Mouse (Mus musculus) lung, postnatal 0 days (tissue): ENCODE data around the gene Epb41. TPM values are rescaled to one million over a fixed set of nuclear protein-coding genes. Genes with fewer than 3 reads are reported as not detected.

ENCODE experiments used
- ATAC-seq: fragments of 200-750 bp; cut with Nextera tagmentation; 2 replicates; pipeline ENCODE4 v1.8.0; 2017; ENCODE audit warnings: moderate library complexity
- DNase-seq: peaks from one replicate; pipeline ENCODE4 v3.0.0-alpha.2; 2016; ENCODE audit warnings: low spot score
- H3K27ac ChIP-seq: fragments of 300-500 bp; sonication (generic); 2 replicates; pipeline ENCODE4 v1.5.1; 2014; ENCODE audit warnings: antibody characterized with exemption, mild to moderate bottlenecking, low read length, mixed read lengths
- H3K27me3 ChIP-seq: fragments of 300-500 bp; sonication (generic); replicated peaks from 2 replicates; pipeline ENCODE4 v1.6.1; 2014; ENCODE audit warnings: low read length, mixed read lengths; ENCODE audit not compliant: insufficient read depth
- H3K36me3 ChIP-seq: fragments of 300-500 bp; sonication (generic); 2 replicates; pipeline ENCODE4 v1.6.1; 2014; ENCODE audit warnings: low read length, mixed read lengths; ENCODE audit not compliant: insufficient read depth
- H3K4me1 ChIP-seq: fragments of 300-500 bp; sonication (generic); 2 replicates; pipeline ENCODE4 v1.6.1; 2014; ENCODE audit warnings: antibody characterized with exemption, low read depth, low read length, mixed read lengths; ENCODE audit not compliant: insufficient read depth
- H3K4me2 ChIP-seq: fragments of 300-500 bp; sonication (generic); replicated peaks from 2 replicates; pipeline ENCODE4 v1.6.1; 2014; ENCODE audit warnings: low read depth, mild to moderate bottlenecking, low read length, moderate library complexity, mixed read lengths
- H3K4me3 ChIP-seq: fragments of 300-500 bp; sonication (generic); 2 replicates; pipeline ENCODE4 v1.5.1; 2014; ENCODE audit warnings: low read depth, low read length
- H3K9ac ChIP-seq: fragments of 300-500 bp; sonication (generic); replicated peaks from 2 replicates; pipeline ENCODE4 v1.6.1; 2014; ENCODE audit warnings: low read depth, mild to moderate bottlenecking
- H3K9me3 ChIP-seq: fragments of 300-500 bp; sonication (generic); 2 replicates; pipeline ENCODE4 v1.6.1; 2016; ENCODE audit warnings: low read length, mixed read lengths
- CTCF ChIP-seq: IDR thresholded peaks from 2 replicates; pipeline ENCODE4 v1.5.1; 2016; ENCODE audit warnings: antibody characterized with exemption, mild to moderate bottlenecking
- EP300 ChIP-seq: IDR thresholded peaks from 2 replicates; pipeline ENCODE4 v1.6.1; 2016; ENCODE audit warnings: antibody characterized with exemption, mild to moderate bottlenecking, control low read depth
- WGBS: fragments of 180-500 bp; shearing (Covaris S2); extraction: QIAGEN DNeasy Blood & Tissue Kit; methylation state at CpG from one replicate; pipeline ENCODE4 v1.1.7; 2014; 5-methylcytosine and 5-hydroxymethylcytosine counted together
- polyA plus RNA-seq: library from polyadenylated mRNA; unstranded; fragments of >200 nt; fragmentation: Nextera tagmentation; extraction: Ambion mirVana; gene quantifications from 2 replicates; pipeline ENCODE4 v1.2.1, GENCODE M21; 2015

Gene Epb41
- polyA plus RNA-seq, 1 experiment from 2014 or later: 29.9 TPM

- Histone ChIP-seq H3K27me3 (peaks cover 16% of the 10 kb centered on the region), H3K27ac (no peak overlapping the region), H3K9ac (no peak overlapping the region), H3K9me3 (no peaks in the 10 kb centered on the region), H3K36me3 (no peaks in the 10 kb centered on the region), H3K4me2 (no peak overlapping the region; the same call in 1 of the 2 replicates), H3K4me3 (no peak overlapping the region), H3K4me1 (peaks cover 14% of the 10 kb centered on the region)
- TF ChIP-seq CTCF (no peak), EP300 (no peak)
- ATAC-seq: no peak
- peak; percentile 9 for DNase-seq
- 7% methylated on average over 31 of the region's 31 CpGs for WGBS
These were observed 160.1 kb downstream of the Epb41 start for GRCm38 (mm10) chr4:131914891-131915469.

GRCm38 (mm10) chr4:131914046-131914643, 161.0 kb downstream of the Epb41 start:
- no peaks in the 10 kb centered on the region for H3K9me3 ChIP-seq
- no peak overlapping the region for H3K4me3 ChIP-seq
- H3K27ac ChIP-seq: no peak overlapping the region
- peaks cover 14% of the 10 kb centered on the region for H3K27me3 ChIP-seq
- DNase-seq (no peak), ATAC-seq (no peak)
- H3K9ac ChIP-seq: no peak overlapping the region
- TF ChIP-seq CTCF: no peak
- TF ChIP-seq EP300: no peak
- H3K4me2 ChIP-seq: no peak overlapping the region
- 20% methylated on average over 9 of the region's 9 CpGs for WGBS
- no peaks in the 10 kb centered on the region for H3K36me3 ChIP-seq
- peaks cover 15% of the 10 kb centered on the region for H3K4me1 ChIP-seq

- Histone ChIP-seq H3K4me2 (no peak overlapping the region), H3K9ac (no peak overlapping the region), H3K4me3 (no peak overlapping the region), H3K4me1 (peaks cover 15% of the 10 kb centered on the region), H3K9me3 (no peaks in the 10 kb centered on the region), H3K27me3 (peaks cover 14% of the 10 kb centered on the region), H3K36me3 (no peaks in the 10 kb centered on the region), H3K27ac (0 out of 2 replicates have a peak overlapping the region, but pooled peaks have one; percentile 47)
- TF ChIP-seq EP300 (no peak), CTCF (no peak)
- WGBS: 35% methylated on average over 10 of the region's 10 CpGs
- DNase-seq: peak; percentile 61
- ATAC-seq: peak; percentile 28; the same call in 1 of the 2 replicates
These were observed 161.6 kb downstream of the Epb41 start for GRCm38 (mm10) chr4:131913526-131913925.

GRCm38 (mm10) chr4:131911521-131911920, 163.6 kb downstream of the Epb41 start:
- H3K27ac ChIP-seq: no peak overlapping the region
- H3K9ac ChIP-seq: no peak overlapping the region
- no peaks in the 10 kb centered on the region for H3K36me3 ChIP-seq
- H3K27me3 ChIP-seq: peaks cover 8% of the 10 kb centered on the region
- H3K4me2 ChIP-seq: no peak overlapping the region
- ATAC-seq (no peak), DNase-seq (no peak)
- no peak overlapping the region for H3K4me3 ChIP-seq
- no peaks in the 10 kb centered on the region for H3K9me3 ChIP-seq
- peaks cover 15% of the 10 kb centered on the region for H3K4me1 ChIP-seq
- TF ChIP-seq EP300 (no peak), CTCF (no peak)
- WGBS: 45% methylated on average over 3 of the region's 5 CpGs

GRCm38 (mm10) chr4:131910237-131910994, 164.7 kb downstream of the Epb41 start:
- Histone ChIP-seq H3K4me2 (peak overlapping the region; percentile 38), H3K27ac (peak overlapping the region; percentile 57), H3K36me3 (no peaks in the 10 kb centered on the region), H3K9me3 (no peaks in the 10 kb centered on the region), H3K9ac (no peak overlapping the region), H3K4me3 (no peak overlapping the region), H3K27me3 (no peaks in the 10 kb centered on the region), H3K4me1 (peaks cover 15% of the 10 kb centered on the region)
- ATAC-seq: peak; percentile 68
- 4% methylated on average over 17 of the region's 21 CpGs for WGBS
- peak; percentile 88 for DNase-seq
- TF ChIP-seq EP300: no peak

- no peak overlapping the region for H3K9ac ChIP-seq
- no peaks in the 10 kb centered on the region for H3K36me3 ChIP-seq
- ATAC-seq: no peak
- no peak for DNase-seq
- 94% methylated on average over 3 of the region's 3 CpGs for WGBS
- no peaks in the 10 kb centered on the region for H3K9me3 ChIP-seq
- H3K27me3 ChIP-seq: no peaks in the 10 kb centered on the region
- H3K27ac ChIP-seq: no peak overlapping the region
- peaks cover 11% of the 10 kb centered on the region; the same call in 1 of the 2 replicates for H3K4me1 ChIP-seq
- TF ChIP-seq CTCF (peak; percentile 60), EP300 (no peak)
- H3K4me3 ChIP-seq: no peak overlapping the region
- no peak overlapping the region for H3K4me2 ChIP-seq
These were observed 167.2 kb downstream of the Epb41 start for GRCm38 (mm10) chr4:131907912-131908311.
